Mouse (Mus musculus): ENCODE results near the gene Scd1.

DNA sequence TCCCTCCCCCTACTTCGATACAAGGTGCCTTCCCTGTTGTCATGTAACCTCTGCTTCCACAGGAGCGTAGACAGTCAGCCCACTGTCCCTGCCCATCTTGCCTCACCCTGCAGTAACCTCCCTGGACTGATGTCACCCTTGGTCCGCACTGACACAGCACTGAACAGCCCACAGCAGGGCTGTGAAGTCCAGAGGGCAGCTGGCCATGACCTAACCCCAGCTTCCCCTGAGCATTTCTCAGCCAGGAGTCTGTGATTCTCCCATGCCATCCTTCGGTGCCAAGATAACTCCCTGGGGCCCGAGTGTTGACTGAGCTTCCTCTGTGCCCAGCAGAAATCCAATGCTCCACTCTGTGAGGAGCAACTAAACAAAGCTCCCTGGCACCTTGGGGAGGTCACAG is 8.6 kb upstream of the Scd1 start:
- TF ChIP-seq CEBPB (IDR thresholded peaks at IDR 0.05; ENCODE audit: low read depth) (no peak), MAX (IDR thresholded peaks at IDR 0.05) (no peak), CTCF (IDR thresholded peaks at IDR 0.05; ENCODE audit: control insufficient read depth, insufficient read depth, insufficient read length) (no peak), USF1 (IDR thresholded peaks at IDR 0.05; ENCODE audit: low read depth) (no peak), MYOG (IDR thresholded peaks at IDR 0.05; ENCODE audit: control insufficient read depth, extremely low read depth, insufficient read length) (no peak), MYOD1 (IDR thresholded peaks at IDR 0.05; ENCODE audit: control insufficient read depth, insufficient read length, low read depth) (no peak)
